Mouse (Mus musculus) limb, embryonic 11.5 days (tissue): ENCODE results near the gene Rps21. TPM values are rescaled to one million over a fixed set of nuclear protein-coding genes. Genes with fewer than 3 reads are reported as not detected.

ENCODE experiments used
- ATAC-seq: fragments of 200-750 bp; cut with Nextera tagmentation; 2 replicates; pipeline ENCODE4 v1.8.0; 2017; ENCODE audit warnings: low read depth; ENCODE audit not compliant: insufficient number of reproducible peaks, low FRiP score, low TSS enrichment
- DNase-seq: peaks from one replicate; pipeline ENCODE4 v3.0.0-alpha.2; 2015; ENCODE audit warnings: low spot score
- H3K27ac ChIP-seq: fragments of 300-500 bp; sonication (generic); replicated peaks from 2 replicates; pipeline ENCODE4 v1.5.1; 2014; ENCODE audit warnings: low read depth, mild to moderate bottlenecking, low read length
- H3K27me3 ChIP-seq: fragments of 300-500 bp; sonication (generic); 2 replicates; pipeline ENCODE4 v1.6.1; 2014; ENCODE audit warnings: mild to moderate bottlenecking, low read length, mixed read lengths; ENCODE audit not compliant: control insufficient read depth, insufficient read depth
- H3K36me3 ChIP-seq: fragments of 300-500 bp; sonication (generic); 2 replicates; pipeline ENCODE4 v1.6.1; 2014; ENCODE audit warnings: mild to moderate bottlenecking, low read length, moderate library complexity, mixed read lengths; ENCODE audit not compliant: control insufficient read depth, insufficient read depth
- H3K4me1 ChIP-seq: fragments of 300-500 bp; sonication (generic); 2 replicates; pipeline ENCODE4 v1.6.1; 2014; ENCODE audit warnings: low read length, mixed read lengths; ENCODE audit not compliant: control insufficient read depth, insufficient read depth
- H3K4me2 ChIP-seq: fragments of 300-500 bp; sonication (generic); 2 replicates; pipeline ENCODE4 v1.6.1; 2014; ENCODE audit warnings: low read depth, mild to moderate bottlenecking, moderate library complexity; ENCODE audit not compliant: severe bottlenecking
- H3K4me3 ChIP-seq: fragments of 300-500 bp; sonication (generic); 2 replicates; pipeline ENCODE4 v1.5.1; 2014; ENCODE audit warnings: low read depth, low read length
- H3K9ac ChIP-seq: fragments of 300-500 bp; sonication (generic); 2 replicates; pipeline ENCODE4 v1.6.1; 2014; ENCODE audit warnings: mild to moderate bottlenecking, low read length
- H3K9me3 ChIP-seq: fragments of 300-500 bp; sonication (generic); 2 replicates; pipeline ENCODE4 v1.6.1; 2016; ENCODE audit warnings: low read length; ENCODE audit not compliant: control insufficient read depth
- WGBS: fragments of 180-500 bp; shearing (Covaris S2); extraction: QIAGEN DNeasy Blood & Tissue Kit; methylation state at CpG from one replicate; pipeline ENCODE4 v1.1.7; 2014; 5-methylcytosine and 5-hydroxymethylcytosine counted together
- polyA plus RNA-seq: library from polyadenylated mRNA; unstranded; fragments of >200 nt; fragmentation: Nextera tagmentation; extraction: Ambion mirVana; gene quantifications from 2 replicates; pipeline ENCODE4 v1.2.1, GENCODE M21; 2014

The Rps21 gene
- polyA plus RNA-seq, 1 experiment from 2014 or later = 641 TPM

DNA sequence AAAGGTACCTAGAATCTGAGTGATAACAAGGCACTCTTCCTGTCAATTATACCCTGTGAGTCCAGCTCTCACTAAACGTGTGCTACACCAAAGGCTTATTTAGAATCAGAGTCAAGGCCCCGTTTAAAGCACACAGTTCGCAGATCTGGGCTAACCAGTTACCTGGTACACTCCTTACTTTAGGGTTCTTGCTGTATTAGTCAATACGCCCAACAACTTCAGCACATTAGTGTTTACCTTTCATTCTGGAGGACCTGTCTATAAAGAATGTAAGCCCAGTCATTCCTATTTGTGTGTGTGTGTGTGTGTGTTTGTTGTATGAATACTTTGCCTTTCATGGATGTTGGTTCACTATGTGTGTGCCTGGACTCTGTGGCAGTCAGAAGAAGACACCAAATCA, 14.1 kb upstream of the Rps21 start:
- no peak for DNase-seq
- Histone ChIP-seq H3K9me3 (no peaks in the 10 kb centered on the region), H3K4me1 (no peaks in the 10 kb centered on the region), H3K4me3 (no peak overlapping the region), H3K9ac (no peak overlapping the region), H3K27ac (no peak overlapping the region), H3K27me3 (no peaks in the 10 kb centered on the region), H3K4me2 (no peak overlapping the region), H3K36me3 (no peaks in the 10 kb centered on the region)
- no peak for ATAC-seq
- WGBS = 87% methylated on average over 4 of the region's 4 CpGs

- H3K36me3 ChIP-seq = no peaks in the 10 kb centered on the region
- no peak for DNase-seq
- H3K4me3 ChIP-seq = no peak overlapping the region
- H3K4me2 ChIP-seq = no peak overlapping the region
- H3K27ac ChIP-seq = no peak overlapping the region
- no peaks in the 10 kb centered on the region for H3K9me3 ChIP-seq
- WGBS = 93% methylated on average over 5 of the region's 5 CpGs
- no peak for ATAC-seq
- no peaks in the 10 kb centered on the region for H3K27me3 ChIP-seq
- H3K9ac ChIP-seq = no peak overlapping the region
- H3K4me1 ChIP-seq = no peaks in the 10 kb centered on the region
Measured at GRCm38 (mm10) chr2:180247916-180248315, 9.3 kb upstream of the Rps21 start.

- Histone ChIP-seq H3K9ac (no peak overlapping the region), H3K36me3 (no peaks in the 10 kb centered on the region), H3K4me2 (no peak overlapping the region), H3K4me1 (no peaks in the 10 kb centered on the region), H3K9me3 (no peaks in the 10 kb centered on the region), H3K27me3 (no peaks in the 10 kb centered on the region), H3K4me3 (no peak overlapping the region), H3K27ac (no peak overlapping the region)
- DNase-seq (no peak), ATAC-seq (no peak)
- WGBS = 69% methylated on average over 9 of the region's 9 CpGs
Measured at GRCm38 (mm10) chr2:180248947-180249660, 8.1 kb upstream of the Rps21 start.

GRCm38 (mm10) chr2:180250930-180251611, 6.1 kb upstream of the Rps21 start:
- Histone ChIP-seq H3K27me3 (no peaks in the 10 kb centered on the region), H3K9ac (no peak overlapping the region), H3K36me3 (no peaks in the 10 kb centered on the region), H3K4me1 (0 out of 2 replicates have a peak, but pooled peaks cover 1% of the 10 kb centered on the region), H3K27ac (no peak overlapping the region), H3K9me3 (no peaks in the 10 kb centered on the region), H3K4me2 (no peak overlapping the region), H3K4me3 (no peak overlapping the region)
- ATAC-seq (peak; percentile 73; the same call in 1 of the 2 replicates), DNase-seq (peak; percentile 83)
- WGBS = 35% methylated on average over 11 of the region's 11 CpGs

- no peaks in the 10 kb centered on the region for H3K27me3 ChIP-seq
- H3K4me1 ChIP-seq = 0 out of 2 replicates have a peak, but pooled peaks cover 5% of the 10 kb centered on the region
- H3K4me3 ChIP-seq = no peak overlapping the region
- no peak for DNase-seq
- H3K36me3 ChIP-seq = no peaks in the 10 kb centered on the region
- no peak overlapping the region for H3K27ac ChIP-seq
- no peak overlapping the region for H3K4me2 ChIP-seq
- no peak for ATAC-seq
- WGBS = 61% methylated on average over 3 of the region's 3 CpGs
- no peaks in the 10 kb centered on the region for H3K9me3 ChIP-seq
- H3K9ac ChIP-seq = no peak overlapping the region
Measured at GRCm38 (mm10) chr2:180251838-180252237, 5.3 kb upstream of the Rps21 start.

- 88% methylated on average over 5 of the region's 5 CpGs for WGBS
Measured at GRCm38 (mm10) chr2:180254436-180255209, 2.6 kb upstream of the Rps21 start.

GRCm38 (mm10) chr2:180255701-180256100, 1.5 kb upstream of the Rps21 start:
- H3K27me3 ChIP-seq = no peaks in the 10 kb centered on the region
- peak overlapping the region; percentile 90; the same call in 1 of the 2 replicates for H3K4me2 ChIP-seq
- H3K4me1 ChIP-seq = 0 out of 2 replicates have a peak, but pooled peaks cover 5% of the 10 kb centered on the region
- WGBS = 90% methylated on average over 9 of the region's 9 CpGs
- no peak overlapping the region for H3K27ac ChIP-seq
- no peaks in the 10 kb centered on the region for H3K9me3 ChIP-seq
- H3K4me3 ChIP-seq = no peak overlapping the region
- peaks cover 5% of the 10 kb centered on the region for H3K36me3 ChIP-seq
- no peak for ATAC-seq
- H3K9ac ChIP-seq = no peak overlapping the region
- DNase-seq = no peak

More at GRCm38 (mm10) chr2:180254436-180255209, 2.6 kb upstream of the Rps21 start:
- no peak for ATAC-seq
- no peak overlapping the region for H3K9ac ChIP-seq
- no peak overlapping the region for H3K27ac ChIP-seq
- H3K9me3 ChIP-seq = no peaks in the 10 kb centered on the region
- no peak overlapping the region for H3K4me3 ChIP-seq
- H3K4me1 ChIP-seq = 0 out of 2 replicates have a peak, but pooled peaks cover 5% of the 10 kb centered on the region
- no peak overlapping the region for H3K4me2 ChIP-seq
- H3K36me3 ChIP-seq = peaks cover 2% of the 10 kb centered on the region; the same call in 1 of the 2 replicates
- no peaks in the 10 kb centered on the region for H3K27me3 ChIP-seq
- DNase-seq = no peak

DNA sequence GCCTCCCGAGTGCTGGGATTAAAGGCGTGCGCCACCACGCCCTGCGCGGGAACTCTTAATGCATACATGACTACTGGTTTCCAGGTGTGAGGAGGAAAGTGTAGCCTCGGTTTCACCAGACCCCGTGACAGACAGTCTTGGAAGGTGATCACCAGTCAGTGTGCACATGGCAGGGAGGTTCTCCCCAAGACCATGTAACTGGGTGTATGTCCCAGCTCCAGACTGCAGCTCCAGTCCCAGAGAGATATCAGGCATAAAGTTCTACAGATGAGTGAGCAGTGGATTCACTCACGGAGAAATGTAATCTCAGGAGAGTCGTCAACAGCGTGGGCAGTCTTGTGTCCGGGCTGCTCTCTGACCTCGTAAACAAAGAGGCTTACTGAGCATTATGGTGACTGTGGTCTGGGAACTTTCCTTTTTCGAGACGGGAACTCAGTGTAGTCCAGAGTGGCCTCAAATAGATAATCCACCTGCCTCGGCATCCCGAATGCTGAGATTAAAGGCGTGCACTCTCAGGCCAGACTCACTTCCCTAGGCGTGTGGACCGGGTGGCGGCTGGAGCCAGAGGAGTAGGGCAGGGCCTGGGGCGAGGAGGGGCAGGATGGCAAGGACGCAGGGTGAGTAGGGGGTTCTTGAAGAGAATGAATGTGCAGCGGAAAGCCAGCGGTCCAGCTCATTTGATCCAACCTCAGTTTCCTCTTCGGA, 729 bp upstream of the Rps21 start:
- 26% methylated on average over 26 of the region's 26 CpGs for WGBS
- Histone ChIP-seq H3K27me3 (no peaks in the 10 kb centered on the region), H3K36me3 (peaks cover 5% of the 10 kb centered on the region), H3K9ac (peak overlapping the region; percentile 70), H3K4me1 (0 out of 2 replicates have a peak, but pooled peaks cover 5% of the 10 kb centered on the region), H3K9me3 (no peaks in the 10 kb centered on the region), H3K4me3 (peak overlapping the region; percentile 90), H3K4me2 (peak overlapping the region; percentile 90), H3K27ac (peak overlapping the region; percentile 84)
- ATAC-seq (peak; percentile 61), DNase-seq (peak; percentile 45)
